Comparison of ENCODE assay signal across 27 mouse cellular contexts in genomic region chr13:72593310-72593709, GRCm38 (mm10). TPM values are rescaled to one million over a fixed set of nuclear protein-coding genes. Genes with fewer than 3 reads are reported as not detected.
DNase-seq lines count a peak whose midpoint lies in the region; ATAC-seq and TF ChIP-seq lines count a peak whose summit lies in the region.
"Had no signal": no experiment of that assay in that cellular context is flagged by ENCODE, and none has a peak within 500 bp of the region (broad histone marks: within the 10 kb centered on the region; RNA-seq: fewer than 3 reads in every experiment).

No protein-coding gene starts in this region.

- TF ChIP-seq POLR2A in lung, adult 2 months (IDR thresholded peaks at IDR 0.05; ENCODE audit: borderline replicate concordance, extremely low read depth, low read depth, low read length) = no peak

- no peak overlapping the region for H3K4me3 ChIP-seq in lung, embryonic 14.5 days (ENCODE audit: low read depth, low read length)
- H3K4me3 ChIP-seq in lung, postnatal 0 days (ENCODE audit: low read depth, low read length) = no peak overlapping the region
- no peak overlapping the region for H3K4me3 ChIP-seq in lung, adult 2 months (replicated peaks; ENCODE audit: extremely low read depth, low read depth, low read length)
- H3K4me3 ChIP-seq: embryonic facial prominence, embryonic 12.5 days; embryonic facial prominence, embryonic 15.5 days; gastrocnemius, adult 2 months; heart, embryonic 15.5 days; hindbrain, embryonic 10.5 days had no signal

- peak; percentile 64 for DNase-seq in lung, embryonic 14.5 days
- no peak for DNase-seq in lung, postnatal 14 days
- no peak for DNase-seq in lung, postnatal 0 days (ENCODE audit: low spot score)
- no peak for DNase-seq in lung, adult 2 months
- DNase-seq in lung, postnatal 10 days = peak; percentile 7
- DNase-seq in lung, postnatal 4 days = peak; percentile 17 to 61
- DNase-seq: adrenal gland, adult 2 months; adrenal gland, postnatal 14 days; cerebellum, adult 11 months; cerebellum, adult 2 months; cerebellum, adult 9-11 months; cerebellum, postnatal 25 days; forebrain, postnatal 0 days; gastrocnemius, adult 2 months; gastrocnemius, postnatal 14 days; heart, adult 18-20 months; heart, postnatal 10 days; heart, postnatal 36 days had no signal

- 34% methylated on average over 6 of the region's 6 CpGs for WGBS in lung, embryonic 14.5 days
- 18% methylated on average over 6 of the region's 6 CpGs for WGBS in lung, postnatal 0 days
- 36% methylated on average over 6 of the region's 6 CpGs for WGBS in lung, adult 2 months

- H3K36me3 ChIP-seq in lung, embryonic 14.5 days (ENCODE audit: insufficient read depth) = no peaks in the 10 kb centered on the region
- H3K36me3 ChIP-seq in lung, postnatal 0 days (ENCODE audit: insufficient read depth, low read length) = no peaks in the 10 kb centered on the region
- H3K36me3 ChIP-seq: embryonic facial prominence, embryonic 12.5 days; embryonic facial prominence, embryonic 15.5 days; heart, embryonic 15.5 days; hindbrain, embryonic 10.5 days had no signal

- TF ChIP-seq CTCF in lung, embryonic 14.5 days (IDR thresholded peaks at IDR 0.05; ENCODE audit: low read depth) = no peak
- TF ChIP-seq CTCF in lung, postnatal 0 days (IDR thresholded peaks at IDR 0.05) = no peak
- TF ChIP-seq CTCF in lung, adult 2 months (IDR thresholded peaks at IDR 0.05; ENCODE audit: insufficient read depth, low read length) = no peak

- H3K9me3 ChIP-seq in lung, embryonic 14.5 days (ENCODE audit: low read depth, low read length) = no peaks in the 10 kb centered on the region
- no peaks in the 10 kb centered on the region for H3K9me3 ChIP-seq in lung, postnatal 0 days (ENCODE audit: low read length)
- H3K9me3 ChIP-seq: embryonic facial prominence, embryonic 12.5 days; embryonic facial prominence, embryonic 15.5 days; heart, embryonic 15.5 days; hindbrain, embryonic 10.5 days had no signal

- H3K4me1 ChIP-seq in lung, embryonic 14.5 days (ENCODE audit: insufficient read depth) = no peaks in the 10 kb centered on the region
- H3K4me1 ChIP-seq in lung, postnatal 0 days (ENCODE audit: insufficient read depth, low read depth, low read length) = peaks cover 4% of the 10 kb centered on the region; the same call in 1 of the 2 replicates
- no peaks in the 10 kb centered on the region for H3K4me1 ChIP-seq in lung, adult 2 months (ENCODE audit: control insufficient read depth, insufficient read depth, low read length)
- H3K4me1 ChIP-seq: embryonic facial prominence, embryonic 12.5 days; embryonic facial prominence, embryonic 15.5 days; heart, embryonic 15.5 days; hindbrain, embryonic 10.5 days had no signal

- H3K4me2 ChIP-seq in lung, embryonic 14.5 days = peak overlapping the region; percentile 18; the same call in 1 of the 2 replicates
- H3K4me2 ChIP-seq in lung, postnatal 0 days (replicated peaks; ENCODE audit: low read depth, low read length) = no peak overlapping the region
- H3K4me2 ChIP-seq: embryonic facial prominence, embryonic 12.5 days; embryonic facial prominence, embryonic 15.5 days; heart, embryonic 11.5 days; heart, embryonic 15.5 days; hindbrain, embryonic 14.5 days had no signal

- peak; percentile 84; the same call in 1 of the 2 replicates for ATAC-seq in lung, embryonic 14.5 days (ENCODE audit: insufficient read depth)
- peak; percentile 64 for ATAC-seq in lung, postnatal 0 days
- ATAC-seq: CD4-positive, CD25-positive, alpha-beta regulatory T cell, adult 4 months; forebrain, embryonic 14.5 days; forebrain, postnatal 0 days; hindbrain, postnatal 0 days had no signal

- H3K27me3 ChIP-seq in lung, embryonic 14.5 days (ENCODE audit: insufficient read depth, low read length) = no peaks in the 10 kb centered on the region
- no peaks in the 10 kb centered on the region for H3K27me3 ChIP-seq in lung, postnatal 0 days (replicated peaks; ENCODE audit: insufficient read depth, low read length)
- H3K27me3 ChIP-seq: embryonic facial prominence, embryonic 12.5 days; embryonic facial prominence, embryonic 15.5 days; heart, embryonic 15.5 days had no signal

- no peak overlapping the region for H3K27ac ChIP-seq in lung, embryonic 14.5 days (ENCODE audit: low read depth)
- H3K27ac ChIP-seq in lung, postnatal 0 days (ENCODE audit: low read length) = no peak overlapping the region
- H3K27ac ChIP-seq: embryonic facial prominence, embryonic 12.5 days; embryonic facial prominence, embryonic 15.5 days; gastrocnemius, adult 2 months; heart, embryonic 15.5 days; hindbrain, embryonic 10.5 days; hindbrain, embryonic 14.5 days; hindbrain, postnatal 0 days had no signal

- TF ChIP-seq EP300 in lung, postnatal 0 days (IDR thresholded peaks at IDR 0.05) = no peak

- H3K9ac ChIP-seq in lung, embryonic 14.5 days = no peak overlapping the region
- H3K9ac ChIP-seq in lung, postnatal 0 days (replicated peaks; ENCODE audit: low read depth) = no peak overlapping the region
- H3K9ac ChIP-seq: embryonic facial prominence, embryonic 12.5 days; embryonic facial prominence, embryonic 15.5 days; forebrain, postnatal 0 days; heart, embryonic 15.5 days; hindbrain, embryonic 14.5 days had no signal

RNA-seq across cellular contexts. Expression of gene Irx2, which starts 35.3 kb away (rescaled TPM):
- polyA plus RNA-seq in lung, embryonic 14.5 days (2014; fragmentation: Nextera tagmentation; extraction: Ambion mirVana) = 32.5 and 38.7 TPM in 2 replicates
- 36.2 and 40.0 TPM in 2 replicates for polyA plus RNA-seq in lung, postnatal 0 days (2015; fragmentation: Nextera tagmentation; extraction: Ambion mirVana)
- 62.3 and 147 TPM in 2 replicates for polyA plus RNA-seq in lung, adult 2 months (2012; rRNA removed)
- polyA plus RNA-seq: CD4-positive, CD25-positive, alpha-beta regulatory T cell, adult 4 months had no signal

Comparison
In these comparisons a context has a peak if more than half of its experiments do, and no peak if none do; other contexts are left out.
1. DNase-seq: peak in lung, embryonic 14.5 days (single experiment), lung, postnatal 10 days (single experiment) and lung, postnatal 4 days (2 of 2); none in lung, postnatal 14 days (single experiment), lung, postnatal 0 days (single experiment) and lung, adult 2 months (single experiment).